Mouse (Mus musculus): ENCODE results near the gene Pkn2. TPM values are rescaled to one million over a fixed set of nuclear protein-coding genes. Genes with fewer than 3 reads are reported as not detected.

Pkn2 gene
- polyA plus RNA-seq, 1 experiment, result 11.8 TPM

DNA sequence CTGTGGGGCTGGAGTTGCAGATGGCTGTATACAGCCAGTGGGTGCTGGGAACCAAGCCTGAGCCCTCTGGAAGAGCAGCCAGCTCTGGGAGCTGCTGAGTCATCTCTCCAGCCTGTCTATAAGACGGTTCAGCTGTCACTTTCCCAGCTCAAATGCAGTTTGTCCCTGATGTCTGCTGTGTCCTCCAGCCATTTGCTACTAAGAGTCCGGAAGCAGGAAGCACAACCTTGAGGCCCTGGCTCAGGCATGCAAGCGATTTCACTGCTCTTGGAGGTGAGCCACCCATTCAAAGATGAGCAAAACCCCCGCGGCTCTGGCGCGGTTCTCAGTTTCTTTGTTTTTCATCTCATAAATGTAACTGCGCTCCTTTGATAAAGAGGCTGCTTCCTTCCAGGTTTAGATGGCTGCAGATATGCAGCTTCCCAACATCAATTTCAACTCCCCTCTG is 17.2 kb upstream of the Pkn2 start:
- no peak overlapping the region for H3K4me2 ChIP-seq (ENCODE audit: low read depth)
- H3K36me3 ChIP-seq (ENCODE audit: control insufficient read depth, insufficient read depth), result no peaks in the 10 kb centered on the region
- no peaks in the 10 kb centered on the region for H3K27me3 ChIP-seq (ENCODE audit: control insufficient read depth, insufficient read depth, insufficient read length)
- H3K4me3 ChIP-seq, result no peak overlapping the region
- no peak for TF ChIP-seq TCF3 (IDR thresholded peaks at IDR 0.05; ENCODE audit: insufficient read length, low read depth)
- no peak for TF ChIP-seq REST (IDR thresholded peaks at IDR 0.05; ENCODE audit: insufficient read depth, insufficient read length)
- TF ChIP-seq E2F4 (IDR thresholded peaks at IDR 0.05; ENCODE audit: insufficient read depth), result no peak
- TF ChIP-seq SRF (IDR thresholded peaks at IDR 0.05; ENCODE audit: control insufficient read depth, insufficient read length, low read depth), result no peak
- TF ChIP-seq MYOD1 (IDR thresholded peaks at IDR 0.05; ENCODE audit: control insufficient read depth in 1 of 3, insufficient read length in 2 of 3, low read depth in 2 of 3), result no peak
- TF ChIP-seq CEBPB (IDR thresholded peaks at IDR 0.05; ENCODE audit: insufficient read depth, poor library complexity, severe bottlenecking), result no peak
- no peak for TF ChIP-seq USF1 (IDR thresholded peaks at IDR 0.05; ENCODE audit: low read depth)
- TF ChIP-seq MYOG (IDR thresholded peaks at IDR 0.05; ENCODE audit: control insufficient read depth in 1 of 3, insufficient read depth in 1 of 3, insufficient read length in 2 of 3, low read depth in 2 of 3), result no peak
- no peak for TF ChIP-seq MAX (IDR thresholded peaks at IDR 0.05; ENCODE audit: low read depth)
- no peak overlapping the region for H3ac ChIP-seq (ENCODE audit: control insufficient read depth, insufficient read length)
- no peaks in the 10 kb centered on the region for H3K79me2 ChIP-seq (ENCODE audit: control insufficient read depth, insufficient read depth)

GRCm38 (mm10) chr3:142890442-142890841 is 8.6 kb upstream of the Pkn2 start:
- TF ChIP-seq SRF (IDR thresholded peaks at IDR 0.05; ENCODE audit: control insufficient read depth, insufficient read length, low read depth) (no peak), MAX (IDR thresholded peaks at IDR 0.05; ENCODE audit: low read depth) (no peak), CEBPB (IDR thresholded peaks at IDR 0.05; ENCODE audit: insufficient read depth, poor library complexity, severe bottlenecking) (no peak), TCF12 (IDR thresholded peaks at IDR 0.05; ENCODE audit: insufficient read depth, poor library complexity, severe bottlenecking) (no peak), REST (IDR thresholded peaks at IDR 0.05; ENCODE audit: insufficient read depth, insufficient read length) (no peak), TCF3 (IDR thresholded peaks at IDR 0.05; ENCODE audit: insufficient read length, low read depth) (no peak), MYOD1 (IDR thresholded peaks at IDR 0.05; ENCODE audit: control insufficient read depth in 1 of 3, insufficient read length in 2 of 3, low read depth in 2 of 3) (no peak)
- H3K27me3 ChIP-seq (ENCODE audit: control insufficient read depth, insufficient read depth, insufficient read length), result no peaks in the 10 kb centered on the region

GRCm38 (mm10) chr3:142886963-142887362 is 5.2 kb upstream of the Pkn2 start:
- no peaks in the 10 kb centered on the region for H3K27me3 ChIP-seq (ENCODE audit: control insufficient read depth, insufficient read depth, insufficient read length)
- H3K4me2 ChIP-seq (ENCODE audit: low read depth), result no peak overlapping the region
- H3K36me3 ChIP-seq (ENCODE audit: control insufficient read depth, insufficient read depth), result no peaks in the 10 kb centered on the region
- H3K4me3 ChIP-seq, result no peak overlapping the region
- no peak for TF ChIP-seq POLR2AphosphoS2 (IDR thresholded peaks at IDR 0.05; ENCODE audit: insufficient read length, low read depth)
- TF ChIP-seq REST (IDR thresholded peaks at IDR 0.05; ENCODE audit: insufficient read depth, insufficient read length), result no peak
- TF ChIP-seq USF1 (IDR thresholded peaks at IDR 0.05; ENCODE audit: low read depth), result no peak
- no peak for TF ChIP-seq MAX (IDR thresholded peaks at IDR 0.05; ENCODE audit: low read depth)
- TF ChIP-seq E2F4 (IDR thresholded peaks at IDR 0.05; ENCODE audit: insufficient read depth), result no peak
- no peak for TF ChIP-seq POLR2A (IDR thresholded peaks at IDR 0.05; ENCODE audit: insufficient read length, low read depth)
- no peak for TF ChIP-seq TCF3 (IDR thresholded peaks at IDR 0.05; ENCODE audit: insufficient read length, low read depth)
- no peak overlapping the region for H3ac ChIP-seq (ENCODE audit: control insufficient read depth, insufficient read length)
- no peaks in the 10 kb centered on the region for H3K79me2 ChIP-seq (ENCODE audit: control insufficient read depth, insufficient read depth)

More at GRCm38 (mm10) chr3:142890442-142890841, 8.6 kb upstream of the Pkn2 start:
- Histone ChIP-seq H3ac (ENCODE audit: control insufficient read depth, insufficient read length) (no peak overlapping the region), H3K4me2 (ENCODE audit: low read depth) (no peak overlapping the region), H3K36me3 (ENCODE audit: control insufficient read depth, insufficient read depth) (no peaks in the 10 kb centered on the region), H3K79me2 (ENCODE audit: control insufficient read depth, insufficient read depth) (no peaks in the 10 kb centered on the region), H3K4me3 (no peak overlapping the region)

- Histone ChIP-seq H3K27me3 (ENCODE audit: control insufficient read depth, insufficient read depth, insufficient read length) (no peaks in the 10 kb centered on the region), H3K36me3 (ENCODE audit: control insufficient read depth, insufficient read depth) (no peaks in the 10 kb centered on the region), H3K4me2 (ENCODE audit: low read depth) (no peak overlapping the region), H3K4me3 (no peak overlapping the region), H3K79me2 (ENCODE audit: control insufficient read depth, insufficient read depth) (peaks cover 13% of the 10 kb centered on the region), H3ac (ENCODE audit: control insufficient read depth, insufficient read length) (no peak overlapping the region)
- TF ChIP-seq MAX (IDR thresholded peaks at IDR 0.05; ENCODE audit: low read depth) (no peak), POLR2AphosphoS2 (IDR thresholded peaks at IDR 0.05; ENCODE audit: insufficient read length, low read depth) (no peak), MYOG (IDR thresholded peaks at IDR 0.05; ENCODE audit: control insufficient read depth in 1 of 3, insufficient read depth in 1 of 3, insufficient read length in 2 of 3, low read depth in 2 of 3) (no peak), TCF12 (IDR thresholded peaks at IDR 0.05; ENCODE audit: insufficient read depth, poor library complexity, severe bottlenecking) (no peak), TCF3 (IDR thresholded peaks at IDR 0.05; ENCODE audit: insufficient read length, low read depth) (no peak), CEBPB (IDR thresholded peaks at IDR 0.05; ENCODE audit: insufficient read depth, poor library complexity, severe bottlenecking) (no peak), SRF (IDR thresholded peaks at IDR 0.05; ENCODE audit: control insufficient read depth, insufficient read length, low read depth) (no peak), REST (IDR thresholded peaks at IDR 0.05; ENCODE audit: insufficient read depth, insufficient read length) (no peak), E2F4 (IDR thresholded peaks at IDR 0.05; ENCODE audit: insufficient read depth) (no peak), POLR2A (IDR thresholded peaks at IDR 0.05; ENCODE audit: insufficient read length, low read depth) (no peak), MYOD1 (IDR thresholded peaks at IDR 0.05; ENCODE audit: control insufficient read depth in 1 of 3, insufficient read length in 2 of 3, low read depth in 2 of 3) (no peak), USF1 (IDR thresholded peaks at IDR 0.05; ENCODE audit: low read depth) (no peak)
These were observed 2.8 kb upstream of the Pkn2 start for GRCm38 (mm10) chr3:142884594-142884993.

- Histone ChIP-seq H3K36me3 (ENCODE audit: control insufficient read depth, insufficient read depth) (no peaks in the 10 kb centered on the region), H3K4me3 (peak overlapping the region; percentile 60), H3K79me2 (ENCODE audit: control insufficient read depth, insufficient read depth) (peaks cover 44% of the 10 kb centered on the region), H3ac (ENCODE audit: control insufficient read depth, insufficient read length) (peak overlapping the region; percentile 89), H3K4me2 (ENCODE audit: low read depth) (no peak overlapping the region), H3K27me3 (ENCODE audit: control insufficient read depth, insufficient read depth, insufficient read length) (no peaks in the 10 kb centered on the region)
- TF ChIP-seq MYOD1 (IDR thresholded peaks at IDR 0.05; ENCODE audit: control insufficient read depth in 1 of 3, insufficient read length in 2 of 3, low read depth in 2 of 3) (no peak), CEBPB (IDR thresholded peaks at IDR 0.05; ENCODE audit: insufficient read depth, poor library complexity, severe bottlenecking) (no peak), REST (IDR thresholded peaks at IDR 0.05; ENCODE audit: insufficient read depth, insufficient read length) (no peak), USF1 (IDR thresholded peaks at IDR 0.05; ENCODE audit: low read depth) (no peak), POLR2AphosphoS2 (IDR thresholded peaks at IDR 0.05; ENCODE audit: insufficient read length, low read depth) (no peak), E2F4 (IDR thresholded peaks at IDR 0.05; ENCODE audit: insufficient read depth) (no peak), TCF3 (IDR thresholded peaks at IDR 0.05; ENCODE audit: insufficient read length, low read depth) (no peak), SRF (IDR thresholded peaks at IDR 0.05; ENCODE audit: control insufficient read depth, insufficient read length, low read depth) (no peak), MAX (IDR thresholded peaks at IDR 0.05; ENCODE audit: low read depth) (no peak), TCF12 (IDR thresholded peaks at IDR 0.05; ENCODE audit: insufficient read depth, poor library complexity, severe bottlenecking) (no peak), MYOG (IDR thresholded peaks at IDR 0.05; ENCODE audit: control insufficient read depth in 1 of 3, insufficient read depth in 1 of 3, insufficient read length in 2 of 3, low read depth in 2 of 3) (no peak), POLR2A (IDR thresholded peaks at IDR 0.05; ENCODE audit: insufficient read length, low read depth) (no peak)
These were observed 274 bp downstream of the Pkn2 start for GRCm38 (mm10) chr3:142881589-142881871.
